Mouse (Mus musculus) thymus, adult 2 months (tissue): ENCODE results near the gene Med10. TPM values are rescaled to one million over a fixed set of nuclear protein-coding genes. Genes with fewer than 3 reads are reported as not detected.

ENCODE experiments used
- DNase-seq: peaks from one replicate; pipeline ENCODE4 v3.0.0; 2021
- H3K27ac ChIP-seq: fragments of 200-500 bp; 2 replicates; pipeline ENCODE4 v1.5.1; 2012; ENCODE audit warnings: low read length, control low read depth; ENCODE audit not compliant: control insufficient read depth, insufficient read depth
- H3K27me3 ChIP-seq: fragments of 200-500 bp; 2 replicates; pipeline ENCODE4 v1.6.1; 2012; ENCODE audit warnings: mild to moderate bottlenecking, low read length, moderate library complexity, mixed read lengths; ENCODE audit not compliant: control insufficient read depth, insufficient read depth
- H3K36me3 ChIP-seq: fragments of 200-500 bp; 2 replicates; pipeline ENCODE4 v1.6.1; 2012; ENCODE audit warnings: mild to moderate bottlenecking, low read length, moderate library complexity; ENCODE audit not compliant: control insufficient read depth, insufficient read depth
- H3K4me1 ChIP-seq: fragments of 200-500 bp; replicated peaks from 2 replicates; pipeline ENCODE4 v1.6.1; 2012; ENCODE audit warnings: low read length; ENCODE audit not compliant: control insufficient read depth, insufficient read depth
- H3K4me3 ChIP-seq: fragments of 200-500 bp; 2 replicates; pipeline ENCODE4 v1.5.1; 2012; ENCODE audit warnings: mild to moderate bottlenecking, low read length, control low read depth, moderate library complexity; ENCODE audit not compliant: control insufficient read depth, insufficient read depth
- CTCF ChIP-seq: fragments of 200-500 bp; IDR thresholded peaks from 2 replicates; pipeline ENCODE4 v1.5.1; 2012; ENCODE audit warnings: mild to moderate bottlenecking, control low read depth, low read length, moderate library complexity, borderline replicate concordance; ENCODE audit not compliant: control insufficient read depth, poor library complexity, insufficient read depth; ENCODE audit errors: extremely low read depth
- POLR2A ChIP-seq: fragments of 200-500 bp; IDR thresholded peaks from 2 replicates; pipeline ENCODE4 v1.6.1; 2012; ENCODE audit warnings: mild to moderate bottlenecking, low read length, control low read depth, moderate library complexity; ENCODE audit not compliant: control insufficient read depth, poor library complexity, insufficient read depth; ENCODE audit errors: extremely low read depth
- WGBS: fragments of 180-500 bp; shearing (Covaris S2); methylation state at CpG from one replicate; pipeline ENCODE4 v1.1.7; 2018; 5-methylcytosine and 5-hydroxymethylcytosine counted together
- polyA plus RNA-seq: library from polyadenylated mRNA; depleted of rRNA; stranded (reverse); fragments of >200 nt; gene quantifications from 2 replicates; pipeline ENCODE4 v1.2.3, GENCODE M21; 2012; rRNA removed

Med10 gene
- polyA plus RNA-seq, 1 experiment = 75.0 TPM

GRCm38 (mm10) chr13:69855941-69856340 is 53.7 kb downstream of the Med10 start:
- Histone ChIP-seq H3K36me3 (no peaks in the 10 kb centered on the region), H3K27me3 (no peaks in the 10 kb centered on the region), H3K4me3 (no peak overlapping the region), H3K4me1 (no peaks in the 10 kb centered on the region), H3K27ac (no peak overlapping the region)
- 96% methylated on average over 1 of the region's 1 CpGs for WGBS
- DNase-seq = no peak
- TF ChIP-seq CTCF (no peak), POLR2A (no peak)

- no peak overlapping the region for H3K27ac ChIP-seq
- H3K4me1 ChIP-seq = no peaks in the 10 kb centered on the region
- WGBS = 95% methylated on average over 4 of the region's 4 CpGs
- no peak for TF ChIP-seq POLR2A
- TF ChIP-seq CTCF = no peak
- H3K36me3 ChIP-seq = no peaks in the 10 kb centered on the region
- no peak for DNase-seq
- H3K27me3 ChIP-seq = no peaks in the 10 kb centered on the region
- no peak overlapping the region for H3K4me3 ChIP-seq
Observed at GRCm38 (mm10) chr13:69862276-69862675, 60.1 kb downstream of the Med10 start.

DNA sequence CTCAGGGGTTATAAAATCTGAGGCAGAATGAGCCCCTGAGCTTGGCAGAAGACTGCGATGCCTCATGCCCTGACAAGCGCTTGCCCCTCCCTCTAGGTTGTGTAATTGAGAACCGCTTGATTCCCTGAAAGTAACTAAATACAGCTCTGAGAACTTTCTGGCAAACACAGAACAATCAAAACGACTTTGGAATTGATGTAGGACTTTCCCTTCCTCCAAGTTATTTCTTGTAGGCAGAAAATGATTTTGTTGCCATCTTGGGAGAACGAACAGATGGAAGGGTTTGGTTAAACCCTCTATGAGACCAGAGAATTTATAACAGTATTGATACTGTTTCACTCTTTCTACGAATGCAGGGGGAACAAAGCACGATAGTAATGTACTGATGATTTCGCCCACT is 62.7 kb downstream of the Med10 start:
- TF ChIP-seq CTCF (no peak), POLR2A (no peak)
- H3K4me1 ChIP-seq = no peaks in the 10 kb centered on the region
- H3K27ac ChIP-seq = no peak overlapping the region
- H3K27me3 ChIP-seq = no peaks in the 10 kb centered on the region
- no peak overlapping the region for H3K4me3 ChIP-seq
- DNase-seq = no peak
- 80% methylated on average over 8 of the region's 8 CpGs for WGBS
- no peaks in the 10 kb centered on the region for H3K36me3 ChIP-seq

Other genes starting within 250 kb of the Med10 start
- 6.2 and 6.7 TPM in 2 replicates for gene Srd5a1, start 191.0 kb upstream of the Med10 start, polyA plus RNA-seq
- 2.7 and 4.5 TPM in 2 replicates for gene Ube2ql1, start 62.5 kb upstream of the Med10 start, polyA plus RNA-seq